ENCODE assay signal across 8 mouse cellular contexts in the genomic region with DNA sequence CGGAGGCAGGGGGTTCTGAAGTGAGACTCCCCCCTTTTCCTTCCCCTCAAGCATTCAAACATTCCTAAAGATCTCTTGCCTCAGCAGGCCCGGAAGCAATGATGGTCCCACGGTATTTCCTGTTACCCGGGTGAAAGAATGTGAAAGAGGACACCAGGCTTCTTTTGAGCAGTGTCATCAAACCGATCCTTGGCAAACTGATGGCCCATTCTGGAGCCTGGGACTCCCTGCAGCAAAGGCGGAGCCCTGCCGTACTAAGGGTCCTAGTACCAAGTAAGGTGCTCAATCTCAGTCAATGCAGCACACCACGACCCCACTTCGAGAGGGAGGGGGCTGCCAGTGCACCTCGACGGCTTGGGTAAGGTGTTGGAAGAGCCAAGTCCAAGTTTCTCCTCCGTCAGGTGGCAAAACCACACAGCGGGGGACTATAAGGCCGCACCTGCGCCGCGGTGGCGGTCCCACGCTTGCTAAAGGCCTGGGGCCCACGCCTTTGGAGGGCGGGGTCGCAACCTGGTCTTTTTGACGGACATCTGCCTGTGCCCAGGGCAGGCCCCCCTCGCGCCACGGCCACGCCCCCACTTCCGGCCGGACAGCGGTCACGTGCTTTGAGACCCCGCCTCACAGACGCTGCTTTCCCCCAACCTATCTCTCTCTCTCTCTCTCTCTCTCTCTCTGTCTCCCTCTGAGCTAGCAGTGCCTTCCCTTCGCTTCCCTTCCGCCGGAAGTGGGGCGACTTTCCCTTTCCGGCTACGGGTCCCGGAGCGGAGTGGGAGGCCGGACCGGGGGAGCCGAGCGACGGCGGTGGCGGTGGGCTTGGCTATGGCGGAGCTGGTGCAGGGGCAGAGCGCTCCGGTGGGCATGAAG. TPM values are rescaled to one million over a fixed set of nuclear protein-coding genes. Genes with fewer than 3 reads are reported as not detected.
DNase-seq lines count a peak whose midpoint lies in the region; ATAC-seq lines count a peak whose summit lies in the region.

Fubp3 (plus strand) TSS at position 601 of the 864 bp plus-strand sequence.

- peak within 1 kb of the TSS; percentile 87 for H3K9ac ChIP-seq in forebrain, embryonic 14.5 days (ENCODE audit: low read length)
- H3K9ac ChIP-seq in neural tube, embryonic 15.5 days (replicated peaks): peak within 1 kb of the TSS; percentile 98

- intact Hi-C loops in heart, postnatal 14 days (cut with DNase I): no loop called here

- peaks cover 3% of the 10 kb centered on the region; the same call in 1 of the 2 replicates for H3K36me3 ChIP-seq in forebrain, embryonic 14.5 days (ENCODE audit: control insufficient read depth, insufficient read depth, low read length)
- H3K36me3 ChIP-seq in neural tube, embryonic 15.5 days: 0 out of 2 replicates have a peak, but pooled peaks cover 2% of the 10 kb centered on the region

- peak within 1 kb of the TSS; percentile 76 for H3K27ac ChIP-seq in forebrain, embryonic 14.5 days (ENCODE audit: low read depth, low read length)
- peak within 1 kb of the TSS; percentile 90 for H3K27ac ChIP-seq in neural tube, embryonic 15.5 days (replicated peaks)

- peak; percentile 99 for DNase-seq in ES-CJ7 (ENCODE audit: low read depth, low spot score)
- DNase-seq in cerebellum, adult 11 months: peak; percentile 81
- DNase-seq in forebrain, embryonic 14.5 days (ENCODE audit: low spot score): peak; percentile 96
- peak; percentile 90 to 92 for DNase-seq in heart, postnatal 14 days
- peak; percentile 87 for DNase-seq in layer of hippocampus, adult 11-12 months (ENCODE audit: low spot score)
- DNase-seq in lung, adult 18-20 months: peak; percentile 93 to 94
- peak; percentile 98 for DNase-seq in testis, postnatal 14 days (ENCODE audit: low spot score)

- H3K27me3 ChIP-seq in forebrain, embryonic 14.5 days (replicated peaks; ENCODE audit: control insufficient read depth, insufficient read depth, low read length): 0 out of 2 replicates have a peak, but pooled peaks cover 3% of the 10 kb centered on the region
- peaks cover 19% of the 10 kb centered on the region for H3K27me3 ChIP-seq in neural tube, embryonic 15.5 days (replicated peaks)

- H3K4me1 ChIP-seq in forebrain, embryonic 14.5 days (ENCODE audit: control insufficient read depth, insufficient read depth, low read length): peaks cover 14% of the 10 kb centered on the region
- H3K4me1 ChIP-seq in neural tube, embryonic 15.5 days: peaks cover 20% of the 10 kb centered on the region

- 3% methylated on average over 51 of the region's 51 CpGs for WGBS in forebrain, embryonic 14.5 days
- WGBS in neural tube, embryonic 15.5 days: under 1% methylated on average over 49 of the region's 51 CpGs

- peak within 1 kb of the TSS; percentile 72 for H3K4me2 ChIP-seq in forebrain, embryonic 14.5 days (ENCODE audit: low read length)
- peak within 1 kb of the TSS; percentile 95 for H3K4me2 ChIP-seq in neural tube, embryonic 15.5 days

- H3K4me3 ChIP-seq in forebrain, embryonic 14.5 days (ENCODE audit: low read depth, low read length): peak within 1 kb of the TSS; percentile 90
- peak within 1 kb of the TSS; percentile 100 for H3K4me3 ChIP-seq in neural tube, embryonic 15.5 days (replicated peaks)

- no peaks in the 10 kb centered on the region for H3K9me3 ChIP-seq in forebrain, embryonic 14.5 days (replicated peaks; ENCODE audit: control insufficient read depth, low read length)
- no peaks in the 10 kb centered on the region for H3K9me3 ChIP-seq in neural tube, embryonic 15.5 days (replicated peaks)

- ATAC-seq in forebrain, embryonic 14.5 days: peak; percentile 98
- peak; percentile 99 for ATAC-seq in neural tube, embryonic 15.5 days (ENCODE audit: low FRiP score)

RNA-seq across cellular contexts. Expression of gene Fubp3, which starts in this region (rescaled TPM):
- polyA plus RNA-seq in forebrain, embryonic 14.5 days (2014; fragmentation: Nextera tagmentation; extraction: Ambion mirVana): 51.2 and 56.6 TPM in 2 replicates
- total RNA-seq in heart, postnatal 14 days (2021): 10 to 100 TPM; 21.0 to 24.1 TPM
- 44.9 and 51.3 TPM in 2 replicates for polyA plus RNA-seq in neural tube, embryonic 15.5 days (2015; fragmentation: Nextera tagmentation; extraction: Ambion mirVana)

Comparison
In these comparisons a context has a peak if more than half of its experiments do, and no peak if none do; other contexts are left out.
1. Peak in every context shown above with its lines: DNase-seq, ATAC-seq, H3K4me3 ChIP-seq and H3K27ac ChIP-seq.